Mouse (Mus musculus) G1E (cell line): ENCODE results near the gene B3gnt3.

Experiments used
- CTCF ChIP-seq: IDR thresholded peaks from 2 replicates; pipeline ENCODE4 v1.5.1; 2012; ENCODE audit warnings: low read depth, low read length, inconsistent platforms, mixed read lengths
- GATA1 ChIP-seq: IDR thresholded peaks from 2 replicates; pipeline ENCODE4 v1.6.1; 2012; ENCODE audit warnings: borderline replicate concordance, low read length, inconsistent platforms, mixed read lengths
- TAL1 ChIP-seq: conservative IDR thresholded peaks from 2 replicates; pipeline ENCODE4 v1.6.1; 2012; ENCODE audit warnings: low read depth, low read length, inconsistent platforms, mixed read lengths

DNA sequence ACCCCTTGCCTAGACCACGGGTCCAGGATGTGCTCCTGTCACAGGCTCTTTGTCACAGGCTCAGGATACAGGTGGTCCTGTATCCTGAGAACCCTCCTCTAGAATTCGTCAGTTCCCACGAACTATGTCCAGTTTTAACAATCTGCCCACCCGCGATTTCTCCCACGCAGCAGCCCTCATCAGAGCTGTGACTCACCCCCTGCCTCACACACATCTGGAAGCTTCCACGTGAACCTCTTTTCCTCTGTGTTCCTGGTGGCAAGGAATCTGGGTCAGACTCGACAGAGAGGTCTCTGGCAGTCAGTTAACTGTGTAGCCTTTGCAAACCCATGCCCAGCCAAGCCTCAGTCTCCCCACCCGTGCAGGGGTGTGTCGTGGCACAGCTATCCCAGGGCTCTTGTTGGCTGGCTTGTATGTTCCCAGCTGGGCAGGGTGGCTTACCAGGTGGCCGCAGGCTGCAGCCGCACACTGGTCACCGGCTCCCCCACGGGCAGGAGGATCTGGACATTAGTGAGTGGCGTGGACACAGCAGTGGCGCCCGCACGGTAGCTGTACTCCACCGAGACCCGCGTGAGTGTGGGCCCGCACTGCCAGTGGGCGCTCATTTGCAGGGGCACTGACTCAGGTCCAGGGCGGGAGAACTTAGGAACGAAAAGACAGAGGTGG lies 7.7 kb upstream of the B3gnt3 start:
- TF ChIP-seq CTCF (no peak), GATA1 (no peak), TAL1 (no peak)
